In genomic region chr7:31052636-31053434, GRCm38 (mm10) we compare ENCODE assay signal across 8 mouse cellular contexts. TPM values are rescaled to one million over a fixed set of nuclear protein-coding genes. Genes with fewer than 3 reads are reported as not detected.
DNase-seq lines count a peak whose midpoint lies in the region; ATAC-seq and TF ChIP-seq lines count a peak whose summit lies in the region.

No protein-coding gene starts in this region.

- H3K9ac ChIP-seq in ES-Bruce4 (ENCODE audit: low read depth, poor library complexity, severe bottlenecking): 0 out of 2 replicates have a peak overlapping the region, but pooled peaks have one; percentile 10
- no peak overlapping the region for H3K9ac ChIP-seq in embryonic facial prominence, embryonic 12.5 days
- H3K9ac ChIP-seq in heart, embryonic 14.5 days (ENCODE audit: low read length): peak overlapping the region; percentile 81
- no peak overlapping the region for H3K9ac ChIP-seq in stomach, embryonic 14.5 days (replicated peaks; ENCODE audit: low read depth, low read length)

- no peaks in the 10 kb centered on the region for H3K4me1 ChIP-seq in ES-Bruce4 (ENCODE audit: control insufficient read depth, insufficient read depth, low read length)
- peaks cover 66% of the 10 kb centered on the region for H3K4me1 ChIP-seq in embryonic facial prominence, embryonic 12.5 days
- H3K4me1 ChIP-seq in heart, embryonic 14.5 days (ENCODE audit: control insufficient read depth in 2 of 2, insufficient read depth in 2 of 2, low read length in 2 of 2): peaks cover 36 to 55% of the 10 kb centered on the region in 2 experiments
- H3K4me1 ChIP-seq in stomach, embryonic 14.5 days (ENCODE audit: control insufficient read depth, insufficient read depth, low read length): peaks cover 54% of the 10 kb centered on the region

- DNase-seq in CD4-positive, CD25-positive, alpha-beta regulatory T cell, adult 2 months (ENCODE audit: low read depth, low spot score): peak; percentile 62
- DNase-seq in left cerebral cortex, adult 8-10 months (ENCODE audit: low spot score in 2 of 2): peak; percentile 56 to 85
- peak; percentile 49 for DNase-seq in mesoderm, embryonic 11.5 days (ENCODE audit: low read depth, low spot score)
- no peak for DNase-seq in thymus, postnatal 14 days

- peaks cover 11% of the 10 kb centered on the region for H3K27me3 ChIP-seq in ES-Bruce4 (ENCODE audit: control insufficient read depth, insufficient read depth, low read length, poor library complexity, severe bottlenecking)
- H3K27me3 ChIP-seq in embryonic facial prominence, embryonic 12.5 days: peaks cover 60% of the 10 kb centered on the region
- H3K27me3 ChIP-seq in heart, embryonic 14.5 days (ENCODE audit: control insufficient read depth, insufficient read depth, low read length): peaks cover 34% of the 10 kb centered on the region
- H3K27me3 ChIP-seq in stomach, embryonic 14.5 days (ENCODE audit: control insufficient read depth, insufficient read depth, low read length): peaks cover 24% of the 10 kb centered on the region

- H3K4me3 ChIP-seq in ES-Bruce4 (ENCODE audit: low read depth, low read length): peak overlapping the region; percentile 65
- H3K4me3 ChIP-seq in embryonic facial prominence, embryonic 12.5 days: peak overlapping the region; percentile 24
- peak overlapping the region; percentile 51 to 60 for H3K4me3 ChIP-seq in heart, embryonic 14.5 days (ENCODE audit: control insufficient read depth in 1 of 2, insufficient read depth in 1 of 2, low read depth in 1 of 2, low read length in 2 of 2)
- H3K4me3 ChIP-seq in stomach, embryonic 14.5 days (ENCODE audit: low read depth, low read length): peak overlapping the region; percentile 12; the same call in 1 of the 2 replicates

- no peak overlapping the region for H3K27ac ChIP-seq in ES-Bruce4 (ENCODE audit: insufficient read depth, low read length)
- no peak overlapping the region for H3K27ac ChIP-seq in embryonic facial prominence, embryonic 12.5 days
- H3K27ac ChIP-seq in heart, embryonic 14.5 days (replicated peaks in 1 of 2; ENCODE audit: control insufficient read depth in 1 of 2, insufficient read depth in 1 of 2, low read depth in 2 of 2, low read length in 2 of 2): peak overlapping the region in 1 of 2 experiments; percentile 33; a peak in 1 of 4 replicates
- no peak overlapping the region for H3K27ac ChIP-seq in stomach, embryonic 14.5 days (ENCODE audit: low read length)

- ATAC-seq in embryonic facial prominence, embryonic 12.5 days (ENCODE audit: insufficient number of reproducible peaks, insufficient read depth, low FRiP score, low TSS enrichment): no peak; the same call in 1 of the 2 replicates
- no peak for ATAC-seq in heart, embryonic 14.5 days (ENCODE audit: insufficient number of reproducible peaks, insufficient read depth, low FRiP score, low read depth)
- peak; percentile 24; the same call in 1 of the 2 replicates for ATAC-seq in stomach, embryonic 14.5 days (ENCODE audit: insufficient number of reproducible peaks, insufficient read depth, low FRiP score, low read depth)

- no peak for TF ChIP-seq EP300 in ES-Bruce4 (IDR thresholded peaks at IDR 0.05; ENCODE audit: insufficient read depth, low read depth, low read length)

- WGBS in embryonic facial prominence, embryonic 12.5 days: 1% methylated on average over 33 of the region's 34 CpGs
- 3% methylated on average over 34 of the region's 34 CpGs for WGBS in heart, embryonic 14.5 days
- 4% methylated on average over 34 of the region's 34 CpGs for WGBS in stomach, embryonic 14.5 days

- H3K4me2 ChIP-seq in embryonic facial prominence, embryonic 12.5 days (replicated peaks): peak overlapping the region; percentile 56
- H3K4me2 ChIP-seq in heart, embryonic 14.5 days (ENCODE audit: low read length): peak overlapping the region; percentile 69
- peak overlapping the region; percentile 31 for H3K4me2 ChIP-seq in stomach, embryonic 14.5 days (replicated peaks; ENCODE audit: low read depth, low read length)

- TF ChIP-seq POLR2A in ES-Bruce4 (IDR thresholded peaks at IDR 0.05; ENCODE audit: insufficient read depth, low read length): no peak

- H3K36me3 ChIP-seq in ES-Bruce4 (ENCODE audit: control insufficient read depth, insufficient read depth, low read length, poor library complexity, severe bottlenecking): no peaks in the 10 kb centered on the region
- no peaks in the 10 kb centered on the region for H3K36me3 ChIP-seq in embryonic facial prominence, embryonic 12.5 days
- H3K36me3 ChIP-seq in heart, embryonic 14.5 days (ENCODE audit: control insufficient read depth, insufficient read depth, low read length): no peaks in the 10 kb centered on the region
- H3K36me3 ChIP-seq in stomach, embryonic 14.5 days (ENCODE audit: control insufficient read depth, insufficient read depth, low read length): no peaks in the 10 kb centered on the region

- H3K9me3 ChIP-seq in ES-Bruce4 (replicated peaks; ENCODE audit: control insufficient read depth, insufficient read depth, low read length, poor library complexity, severe bottlenecking): no peaks in the 10 kb centered on the region
- no peaks in the 10 kb centered on the region for H3K9me3 ChIP-seq in embryonic facial prominence, embryonic 12.5 days
- no peaks in the 10 kb centered on the region for H3K9me3 ChIP-seq in heart, embryonic 14.5 days (ENCODE audit: control insufficient read depth, low read length)
- H3K9me3 ChIP-seq in stomach, embryonic 14.5 days (ENCODE audit: control insufficient read depth, low read depth, low read length): no peaks in the 10 kb centered on the region

- TF ChIP-seq CTCF in ES-Bruce4 (IDR thresholded peaks at IDR 0.05; ENCODE audit: low read depth, low read length): peak; percentile 13

RNA-seq across cellular contexts. Expression of gene Fxyd7, which starts 1.6 kb away (rescaled TPM):
- not detected in 2 replicates for polyA plus RNA-seq in ES-Bruce4 (2011; ENCODE audit: insufficient read depth, insufficient read length, low read depth, missing spikeins)
- polyA plus RNA-seq in embryonic facial prominence, embryonic 12.5 days (2016; fragmentation: Nextera tagmentation; extraction: Ambion mirVana): 26.0 and 36.0 TPM in 2 replicates
- 1.6 and 1.9 TPM in 2 replicates for polyA plus RNA-seq in heart, embryonic 14.5 days (2014; fragmentation: Nextera tagmentation; extraction: Ambion mirVana)
- 100 to 1,000 TPM; 162 to 173 (median 169) TPM for total RNA-seq in left cerebral cortex, adult 8-10 months (2022)
- polyA plus RNA-seq in stomach, embryonic 14.5 days (2014; fragmentation: Nextera tagmentation; extraction: Ambion mirVana): 35.7 and 42.2 TPM in 2 replicates

RNA-seq across cellular contexts. Expression of gene Fxyd1, which starts 4.2 kb away (rescaled TPM):
- 2.1 TPM in 2 replicates for polyA plus RNA-seq in ES-Bruce4 (2011; ENCODE audit: insufficient read depth, insufficient read length, low read depth, missing spikeins)
- 24.2 and 31.1 TPM in 2 replicates for polyA plus RNA-seq in embryonic facial prominence, embryonic 12.5 days (2016; fragmentation: Nextera tagmentation; extraction: Ambion mirVana)
- polyA plus RNA-seq in heart, embryonic 14.5 days (2014; fragmentation: Nextera tagmentation; extraction: Ambion mirVana): 1,215 and 1,293 TPM in 2 replicates
- total RNA-seq in left cerebral cortex, adult 8-10 months (2022): 100 to 1,000 TPM in 2 of 4 experiments, 10 to 100 TPM in 2; 57.6 to 144 (median 110) TPM
- polyA plus RNA-seq in stomach, embryonic 14.5 days (2014; fragmentation: Nextera tagmentation; extraction: Ambion mirVana): 86.7 and 99.3 TPM in 2 replicates

RNA-seq across cellular contexts. Expression of gene Lgi4, which starts 6.3 kb away (rescaled TPM):
- polyA plus RNA-seq in ES-Bruce4 (2011; ENCODE audit: insufficient read depth, insufficient read length, low read depth, missing spikeins): 0.88 TPM in 1 of 2 replicates, not detected in the other
- polyA plus RNA-seq in embryonic facial prominence, embryonic 12.5 days (2016; fragmentation: Nextera tagmentation; extraction: Ambion mirVana): 1.5 and 2.0 TPM in 2 replicates
- polyA plus RNA-seq in heart, embryonic 14.5 days (2014; fragmentation: Nextera tagmentation; extraction: Ambion mirVana): not detected in 2 replicates
- total RNA-seq in left cerebral cortex, adult 8-10 months (2022): 10 to 100 TPM; 35.0 to 50.6 (median 40.8) TPM
- 0.78 and 1.7 TPM in 2 replicates for polyA plus RNA-seq in stomach, embryonic 14.5 days (2014; fragmentation: Nextera tagmentation; extraction: Ambion mirVana)

RNA-seq across cellular contexts. Expression of gene Fxyd5, which starts 10.6 kb away (rescaled TPM):
- 4.9 and 6.0 TPM in 2 replicates for polyA plus RNA-seq in ES-Bruce4 (2011; ENCODE audit: insufficient read depth, insufficient read length, low read depth, missing spikeins)
- polyA plus RNA-seq in embryonic facial prominence, embryonic 12.5 days (2016; fragmentation: Nextera tagmentation; extraction: Ambion mirVana): 11.0 and 13.6 TPM in 2 replicates
- 34.3 and 36.1 TPM in 2 replicates for polyA plus RNA-seq in heart, embryonic 14.5 days (2014; fragmentation: Nextera tagmentation; extraction: Ambion mirVana)
- total RNA-seq in left cerebral cortex, adult 8-10 months (2022): 10 to 100 TPM; 25.8 to 33.5 (median 30.0) TPM
- 19.9 and 20.2 TPM in 2 replicates for polyA plus RNA-seq in stomach, embryonic 14.5 days (2014; fragmentation: Nextera tagmentation; extraction: Ambion mirVana)

RNA-seq across cellular contexts. Expression of gene Fxyd3, which starts 23.7 kb away (rescaled TPM):
- polyA plus RNA-seq in ES-Bruce4 (2011; ENCODE audit: insufficient read depth, insufficient read length, low read depth, missing spikeins): 1.9 TPM in 1 of 2 replicates, not detected in the other
- 16.6 and 19.2 TPM in 2 replicates for polyA plus RNA-seq in embryonic facial prominence, embryonic 12.5 days (2016; fragmentation: Nextera tagmentation; extraction: Ambion mirVana)
- polyA plus RNA-seq in heart, embryonic 14.5 days (2014; fragmentation: Nextera tagmentation; extraction: Ambion mirVana): 0.58 and 0.82 TPM in 2 replicates
- total RNA-seq in left cerebral cortex, adult 8-10 months (2022): 1 to 10 TPM in 3 of 4 experiments, under 1 TPM in 1; 0.75 to 2.1 (median 1.2) TPM
- polyA plus RNA-seq in stomach, embryonic 14.5 days (2014; fragmentation: Nextera tagmentation; extraction: Ambion mirVana): 458 and 479 TPM in 2 replicates

Comparison
In these comparisons a context has a peak if more than half of its experiments do, and no peak if none do; other contexts are left out.
1. H3K4me3 ChIP-seq: peak in every context shown above with its lines; median percentile 65 in ES-Bruce4; 56 in heart, embryonic 14.5 days; 24 in embryonic facial prominence, embryonic 12.5 days; 12 in stomach, embryonic 14.5 days.
2. H3K9ac ChIP-seq: peak in ES-Bruce4 (single experiment) and heart, embryonic 14.5 days (single experiment); none in embryonic facial prominence, embryonic 12.5 days (single experiment) and stomach, embryonic 14.5 days (single experiment).
3. RNA of gene Fxyd1, which starts 4.2 kb away (polyA plus RNA-seq): 1,215 to 1,293 TPM in heart, embryonic 14.5 days; 86.7 to 99.3 TPM in stomach, embryonic 14.5 days, 24.2 to 31.1 TPM in embryonic facial prominence, embryonic 12.5 days and 2.1 TPM in ES-Bruce4; every median in the first group is over 10 times any median in the second.
4. Peak in every context shown above with its lines, with median percentiles within 50 percentile points of each other: H3K4me2 ChIP-seq.